Mouse (Mus musculus): ENCODE data around the gene Cacna1d. TPM values are rescaled to one million over a fixed set of nuclear protein-coding genes. Genes with fewer than 3 reads are reported as not detected.

The Cacna1d gene
- polyA plus RNA-seq, 1 experiment from 2014 or later: 11.5 TPM

DNA sequence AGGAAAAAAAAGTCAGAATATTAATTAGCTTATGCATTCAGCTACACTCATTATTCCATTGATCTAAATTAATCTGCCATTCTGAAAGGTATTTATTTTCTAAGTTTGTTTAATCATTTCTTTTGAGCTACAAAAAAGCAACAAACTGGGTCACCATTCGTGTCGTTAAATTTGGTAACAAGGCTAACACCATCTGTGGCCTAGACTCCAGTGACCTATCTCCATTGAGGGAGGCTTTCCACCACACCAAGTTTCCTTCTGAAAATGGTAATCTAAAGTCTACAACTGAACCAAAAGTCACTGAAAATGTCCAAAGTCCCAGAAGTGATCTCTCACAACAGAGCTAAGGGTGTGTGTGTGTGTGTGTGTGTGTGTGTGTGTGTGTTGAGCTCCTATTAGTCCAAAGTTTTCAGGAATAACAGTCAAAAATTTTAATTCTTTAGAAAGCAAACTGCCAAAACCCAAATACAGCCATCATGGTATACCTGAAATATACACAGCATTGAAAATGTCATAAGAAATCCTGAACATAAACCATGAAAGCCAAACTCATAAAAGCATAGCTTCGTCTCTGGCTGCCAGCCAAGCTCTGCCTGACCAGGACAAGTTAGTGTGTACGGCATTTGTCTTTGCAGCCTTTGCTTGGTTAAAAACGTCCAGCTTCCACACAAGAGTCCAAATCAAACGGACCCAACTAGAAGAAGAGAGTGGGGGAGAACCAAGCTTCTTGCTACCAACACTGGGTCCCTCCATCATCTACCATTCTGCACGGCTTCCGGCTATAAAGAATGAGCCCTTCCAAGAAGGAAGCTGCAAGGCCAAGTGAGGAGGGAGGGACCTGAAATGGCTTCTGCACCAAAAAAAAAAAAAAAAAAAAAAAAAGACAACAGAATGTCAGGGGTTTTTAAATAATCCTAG is 146.0 kb downstream of the Cacna1d start:
- H3K36me3 ChIP-seq: peaks cover 7% of the 10 kb centered on the region; the same call in 1 of the 2 replicates

DNA sequence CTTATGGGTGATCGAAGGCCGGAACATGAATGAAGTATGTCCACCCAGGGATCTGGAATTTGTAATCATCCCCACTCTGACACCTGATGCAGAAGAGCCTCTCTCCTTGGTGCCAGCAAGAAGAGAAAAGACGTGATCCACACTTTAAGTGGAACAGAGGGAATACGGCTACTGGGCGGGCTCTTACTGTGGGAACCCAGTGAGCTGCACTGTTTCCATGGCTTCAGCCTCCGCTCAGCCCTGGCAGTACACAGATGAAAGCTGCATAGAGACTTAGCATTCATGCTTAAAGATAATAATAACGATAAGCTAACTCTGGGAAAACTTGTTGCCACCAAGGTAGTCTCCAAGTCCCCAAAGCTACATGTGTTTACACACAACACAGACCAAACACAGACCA is 147.5 kb downstream of the Cacna1d start:
- H3K4me1 ChIP-seq: peaks cover 13% of the 10 kb centered on the region
- H3K4me3 ChIP-seq (replicated peaks): no peak overlapping the region
- no peaks in the 10 kb centered on the region for H3K27me3 ChIP-seq (replicated peaks)
- peaks cover 7% of the 10 kb centered on the region; the same call in 1 of the 2 replicates for H3K36me3 ChIP-seq
- no peak overlapping the region for H3K27ac ChIP-seq (replicated peaks)
- WGBS: 78% methylated on average over 7 of the region's 7 CpGs
- H3K9me3 ChIP-seq (replicated peaks): no peaks in the 10 kb centered on the region
- H3K9ac ChIP-seq (replicated peaks): no peak overlapping the region
- H3K4me2 ChIP-seq: no peak overlapping the region
- no peak for ATAC-seq (ENCODE audit: low FRiP score)

More for the DNA sequence above, 146.0 kb downstream of the Cacna1d start:
- H3K4me3 ChIP-seq (replicated peaks): no peak overlapping the region
- 73% methylated on average over 8 of the region's 8 CpGs for WGBS
- H3K9me3 ChIP-seq (replicated peaks): no peaks in the 10 kb centered on the region
- H3K9ac ChIP-seq (replicated peaks): no peak overlapping the region
- H3K27ac ChIP-seq (replicated peaks): no peak overlapping the region
- no peak for ATAC-seq (ENCODE audit: low FRiP score)
- H3K4me2 ChIP-seq: no peak overlapping the region
- H3K4me1 ChIP-seq: peaks cover 13% of the 10 kb centered on the region
- no peaks in the 10 kb centered on the region for H3K27me3 ChIP-seq (replicated peaks)

DNA sequence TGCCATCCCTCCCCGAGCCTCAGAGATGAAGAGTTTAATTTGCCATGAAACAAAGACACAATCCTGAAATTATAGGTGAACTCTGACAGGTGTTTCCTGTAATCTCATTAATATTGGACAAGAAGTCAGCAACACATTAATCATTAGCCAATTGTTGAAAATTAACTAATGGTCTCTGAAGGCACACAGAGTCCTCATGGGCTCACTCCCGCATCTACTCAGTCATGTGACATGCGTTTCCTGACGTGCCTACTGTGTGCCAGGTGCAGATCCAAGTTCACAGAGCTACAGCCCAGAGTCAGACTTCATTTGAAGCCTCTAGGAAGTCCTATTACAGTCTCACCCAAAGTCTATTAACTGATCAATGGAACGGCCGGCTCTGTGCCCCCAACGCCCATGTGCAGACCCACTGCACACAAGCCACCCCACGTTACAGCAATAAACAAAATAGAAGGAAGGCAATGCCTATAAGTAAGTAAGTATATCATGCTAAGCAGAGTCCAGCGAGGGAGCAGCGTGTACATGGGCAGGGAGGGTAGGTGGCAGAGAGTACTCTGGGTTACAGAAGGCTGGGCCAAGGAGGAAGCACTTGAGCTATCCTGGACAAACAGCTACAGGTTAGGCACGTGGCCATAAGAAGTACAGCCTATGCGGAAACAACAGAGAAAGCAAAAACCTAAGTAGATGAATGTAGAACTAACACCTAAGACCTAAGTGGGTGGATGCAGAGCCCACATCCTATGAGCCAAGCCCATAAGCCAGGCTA is 149.2 kb downstream of the Cacna1d start:
- H3K4me2 ChIP-seq: no peak overlapping the region
- WGBS: 84% methylated on average over 12 of the region's 12 CpGs
- no peak for ATAC-seq (ENCODE audit: low FRiP score)
- no peaks in the 10 kb centered on the region for H3K9me3 ChIP-seq (replicated peaks)
- H3K27me3 ChIP-seq (replicated peaks): no peaks in the 10 kb centered on the region
- H3K4me3 ChIP-seq (replicated peaks): no peak overlapping the region
- H3K4me1 ChIP-seq: peaks cover 10% of the 10 kb centered on the region
- H3K36me3 ChIP-seq: 0 out of 2 replicates have a peak, but pooled peaks cover 4% of the 10 kb centered on the region
- H3K9ac ChIP-seq (replicated peaks): no peak overlapping the region
- no peak overlapping the region for H3K27ac ChIP-seq (replicated peaks)

DNA sequence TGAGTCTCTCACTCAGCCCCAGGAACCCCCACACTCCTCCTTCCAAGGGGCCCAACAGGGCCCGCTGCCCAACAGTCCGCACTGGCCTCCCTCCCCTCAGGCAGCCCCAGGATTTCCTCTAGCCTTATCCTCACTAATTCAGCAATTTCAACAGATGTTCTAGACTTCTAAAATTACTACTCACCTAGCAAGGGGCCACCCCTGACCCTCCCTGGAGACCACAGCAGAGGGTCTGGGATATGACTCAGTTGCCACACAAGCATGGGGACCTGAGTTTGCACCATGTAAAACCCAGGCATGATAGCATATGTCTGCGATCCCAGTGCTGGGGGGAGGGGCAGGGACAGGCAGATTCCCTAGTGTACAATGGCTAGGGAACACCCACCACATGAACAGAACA is 151.1 kb downstream of the Cacna1d start:
- no peak for ATAC-seq (ENCODE audit: low FRiP score)
- Histone ChIP-seq H3K36me3 (0 out of 2 replicates have a peak, but pooled peaks cover 4% of the 10 kb centered on the region), H3K9me3 (replicated peaks) (no peaks in the 10 kb centered on the region), H3K4me3 (replicated peaks) (no peak overlapping the region), H3K4me2 (no peak overlapping the region), H3K9ac (replicated peaks) (no peak overlapping the region), H3K27me3 (replicated peaks) (no peaks in the 10 kb centered on the region), H3K4me1 (peaks cover 8% of the 10 kb centered on the region), H3K27ac (replicated peaks) (no peak overlapping the region)
- 68% methylated on average over 3 of the region's 3 CpGs for WGBS

DNA sequence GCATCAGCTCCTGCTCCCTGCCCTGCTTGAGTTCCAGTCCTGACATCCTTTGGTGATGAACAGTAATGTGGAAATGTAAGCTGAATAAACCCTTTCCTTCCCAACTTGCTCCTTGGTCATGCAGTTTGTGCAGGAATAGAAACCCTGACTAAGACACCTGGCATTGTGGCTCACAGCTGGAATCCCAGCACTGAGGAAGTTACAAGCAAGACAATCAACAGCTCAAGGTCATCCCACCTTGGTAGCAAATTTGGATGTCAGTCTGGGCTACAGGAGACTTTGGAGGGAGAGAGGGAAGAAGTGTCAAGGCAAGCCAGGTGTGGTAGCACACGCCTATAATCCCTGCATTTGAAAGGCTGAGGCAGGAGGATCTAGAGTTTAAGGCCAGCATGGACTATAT is 159.4 kb downstream of the Cacna1d start:
- no peaks in the 10 kb centered on the region for H3K9me3 ChIP-seq (replicated peaks)
- H3K27ac ChIP-seq (replicated peaks): no peak overlapping the region
- no peaks in the 10 kb centered on the region for H3K36me3 ChIP-seq
- no peaks in the 10 kb centered on the region for H3K27me3 ChIP-seq (replicated peaks)
- no peak overlapping the region for H3K4me2 ChIP-seq
- 96% methylated on average over 1 of the region's 1 CpGs for whole genome bisulfite sequencing
- no peak for ATAC-seq (ENCODE audit: low FRiP score)
- H3K4me1 ChIP-seq: peaks cover 3% of the 10 kb centered on the region; the same call in 1 of the 2 replicates
- no peak overlapping the region for H3K4me3 ChIP-seq (replicated peaks)
- no peak overlapping the region for H3K9ac ChIP-seq (replicated peaks)

DNA sequence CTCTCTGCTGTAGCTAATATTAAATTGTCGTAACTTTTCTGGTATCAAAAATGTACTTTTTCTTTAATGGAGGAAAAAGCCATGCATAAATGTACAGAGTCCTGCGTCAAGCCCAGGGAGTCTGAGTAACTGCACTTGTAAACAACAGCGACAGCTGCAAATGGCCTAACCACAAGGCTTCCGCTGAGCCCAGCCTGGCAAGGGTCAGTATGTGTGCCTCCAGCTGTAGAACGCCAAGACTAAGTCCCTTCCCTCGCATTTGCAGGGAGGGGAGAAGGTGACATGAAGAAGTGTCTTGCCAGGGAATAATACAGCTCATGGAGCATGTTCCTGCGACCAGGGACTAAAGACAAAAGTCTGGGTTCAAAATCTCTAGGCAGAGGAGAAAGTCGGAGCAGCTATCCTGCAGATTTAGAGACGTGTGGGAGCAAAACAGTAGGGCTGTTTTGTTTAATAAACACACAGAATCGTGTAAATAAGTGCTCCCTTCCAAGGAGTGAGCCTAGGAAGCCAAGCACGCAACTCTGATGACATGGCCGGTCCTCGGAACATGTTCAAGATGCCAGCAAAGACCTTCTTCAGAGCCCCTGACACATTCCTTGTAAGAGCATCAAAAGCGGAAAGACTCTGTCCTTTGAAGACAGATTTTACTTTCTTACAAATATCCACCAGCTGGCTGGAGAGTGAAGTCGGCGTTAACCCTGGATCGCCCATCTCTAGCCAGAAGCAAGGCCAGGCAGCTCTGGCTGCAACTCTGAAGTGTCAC is 160.7 kb downstream of the Cacna1d start:
- Histone ChIP-seq H3K4me3 (replicated peaks) (no peak overlapping the region), H3K27me3 (replicated peaks) (no peaks in the 10 kb centered on the region), H3K9ac (replicated peaks) (no peak overlapping the region), H3K4me1 (no peaks in the 10 kb centered on the region), H3K36me3 (no peaks in the 10 kb centered on the region), H3K4me2 (no peak overlapping the region), H3K9me3 (replicated peaks) (no peaks in the 10 kb centered on the region), H3K27ac (replicated peaks) (no peak overlapping the region)
- WGBS: 86% methylated on average over 17 of the region's 17 CpGs
- ATAC-seq (ENCODE audit: low FRiP score): no peak

DNA sequence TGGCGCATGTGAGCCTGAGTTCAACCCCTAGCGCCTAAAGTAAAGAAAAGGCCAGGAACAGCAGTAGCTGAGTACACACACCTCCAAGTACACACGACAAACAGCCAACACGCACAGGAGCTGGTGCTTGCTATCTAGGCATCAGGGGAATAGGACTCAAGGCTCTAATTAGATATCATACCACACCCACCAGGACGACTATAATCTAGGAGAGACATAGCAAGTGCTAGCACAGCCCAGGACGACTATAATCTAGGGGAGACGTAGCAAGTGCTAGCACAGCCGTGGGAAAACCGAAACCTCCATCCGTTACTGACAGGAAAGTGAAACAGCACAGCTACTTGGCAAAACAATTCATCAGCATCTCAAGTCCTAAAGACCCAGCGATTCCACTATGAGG is 162.1 kb downstream of the Cacna1d start:
- no peaks in the 10 kb centered on the region; the same call in 1 of the 2 replicates for H3K36me3 ChIP-seq
- 78% methylated on average over 11 of the region's 11 CpGs for WGBS
- no peaks in the 10 kb centered on the region for H3K4me1 ChIP-seq
- H3K27me3 ChIP-seq (replicated peaks): no peaks in the 10 kb centered on the region
- ATAC-seq (ENCODE audit: low FRiP score): no peak
- no peaks in the 10 kb centered on the region for H3K9me3 ChIP-seq (replicated peaks)
- no peak overlapping the region for H3K4me2 ChIP-seq
- H3K27ac ChIP-seq (replicated peaks): no peak overlapping the region
- no peak overlapping the region for H3K4me3 ChIP-seq (replicated peaks)
- no peak overlapping the region for H3K9ac ChIP-seq (replicated peaks)

DNA sequence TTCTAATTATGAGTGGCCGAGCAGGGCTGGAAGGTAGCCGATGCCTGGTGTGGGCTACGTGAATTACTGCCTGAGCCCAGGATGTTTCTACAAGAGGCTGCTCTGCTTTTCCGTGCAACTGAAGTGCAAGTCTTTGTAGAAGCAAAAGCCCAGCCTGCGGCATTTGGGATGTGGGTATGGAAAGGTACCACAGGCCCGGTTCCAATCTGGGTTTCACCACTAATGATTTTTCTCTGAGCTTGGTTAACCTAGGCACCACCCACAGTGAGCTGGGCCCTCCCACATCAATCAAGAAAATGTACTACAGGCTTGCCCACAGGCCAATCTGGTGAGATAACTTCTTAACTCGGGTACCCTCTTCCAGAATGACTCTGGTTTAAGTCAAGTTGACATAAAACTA is 163.8 kb downstream of the Cacna1d start:
- Histone ChIP-seq H3K9me3 (replicated peaks) (no peaks in the 10 kb centered on the region), H3K4me2 (no peak overlapping the region), H3K9ac (replicated peaks) (no peak overlapping the region), H3K27ac (replicated peaks) (no peak overlapping the region), H3K27me3 (replicated peaks) (no peaks in the 10 kb centered on the region), H3K4me3 (replicated peaks) (no peak overlapping the region), H3K4me1 (no peaks in the 10 kb centered on the region), H3K36me3 (peaks cover 3% of the 10 kb centered on the region; the same call in 1 of the 2 replicates)
- 73% methylated on average over 7 of the region's 7 CpGs for WGBS
- no peak for ATAC-seq (ENCODE audit: low FRiP score)

DNA sequence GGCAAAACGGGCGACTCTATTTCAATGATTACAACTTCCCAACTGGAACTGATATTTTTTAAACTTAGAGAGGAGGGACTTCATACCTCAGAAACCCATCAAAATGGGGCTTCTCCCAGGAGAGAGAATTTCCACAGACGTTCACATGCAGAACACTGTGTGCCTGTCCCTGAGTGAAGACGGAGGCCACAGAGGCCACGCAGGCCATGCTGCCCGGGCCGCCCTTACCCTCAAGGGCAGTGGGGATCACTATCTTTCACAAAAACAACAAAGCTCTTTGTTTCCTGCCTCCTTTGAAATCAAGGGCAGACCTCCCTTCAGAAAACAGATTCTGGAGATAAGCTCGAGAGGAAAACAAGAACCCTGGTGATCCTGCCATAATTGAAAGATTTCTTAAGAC is 164.2 kb downstream of the Cacna1d start:
- H3K9me3 ChIP-seq (replicated peaks): no peaks in the 10 kb centered on the region
- H3K4me1 ChIP-seq: no peaks in the 10 kb centered on the region
- ATAC-seq (ENCODE audit: low FRiP score): no peak
- H3K9ac ChIP-seq (replicated peaks): no peak overlapping the region
- 63% methylated on average over 8 of the region's 8 CpGs for WGBS
- no peak overlapping the region for H3K27ac ChIP-seq (replicated peaks)
- H3K4me3 ChIP-seq (replicated peaks): no peak overlapping the region
- H3K27me3 ChIP-seq (replicated peaks): no peaks in the 10 kb centered on the region
- peaks cover 3% of the 10 kb centered on the region; the same call in 1 of the 2 replicates for H3K36me3 ChIP-seq
- no peak overlapping the region for H3K4me2 ChIP-seq

DNA sequence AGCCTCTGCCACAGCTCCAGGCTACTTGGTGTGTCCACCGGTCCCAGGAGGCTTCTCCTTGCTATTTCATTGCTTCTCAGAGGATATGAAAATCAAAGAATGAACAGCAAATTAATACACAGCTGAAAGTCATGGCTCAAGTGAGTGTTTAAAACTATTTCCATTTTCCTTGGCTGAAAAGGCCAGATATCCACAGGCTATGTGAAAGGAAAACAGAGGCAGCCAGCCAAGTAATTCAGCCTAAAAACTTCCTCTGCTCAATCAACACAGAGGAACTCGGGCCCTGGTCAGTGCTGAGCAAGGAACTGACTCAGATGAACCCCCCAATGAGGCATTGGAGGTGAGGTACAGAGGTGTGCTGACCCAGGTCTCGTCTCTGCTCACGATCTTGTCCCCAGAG is 165.0 kb downstream of the Cacna1d start:
- 80% methylated on average over 4 of the region's 4 CpGs for WGBS
- Histone ChIP-seq H3K36me3 (peaks cover 3% of the 10 kb centered on the region; the same call in 1 of the 2 replicates), H3K4me3 (replicated peaks) (no peak overlapping the region), H3K9me3 (replicated peaks) (no peaks in the 10 kb centered on the region), H3K4me1 (no peaks in the 10 kb centered on the region), H3K9ac (replicated peaks) (no peak overlapping the region), H3K4me2 (no peak overlapping the region), H3K27me3 (replicated peaks) (no peaks in the 10 kb centered on the region), H3K27ac (replicated peaks) (no peak overlapping the region)
- ATAC-seq (ENCODE audit: low FRiP score): no peak

DNA sequence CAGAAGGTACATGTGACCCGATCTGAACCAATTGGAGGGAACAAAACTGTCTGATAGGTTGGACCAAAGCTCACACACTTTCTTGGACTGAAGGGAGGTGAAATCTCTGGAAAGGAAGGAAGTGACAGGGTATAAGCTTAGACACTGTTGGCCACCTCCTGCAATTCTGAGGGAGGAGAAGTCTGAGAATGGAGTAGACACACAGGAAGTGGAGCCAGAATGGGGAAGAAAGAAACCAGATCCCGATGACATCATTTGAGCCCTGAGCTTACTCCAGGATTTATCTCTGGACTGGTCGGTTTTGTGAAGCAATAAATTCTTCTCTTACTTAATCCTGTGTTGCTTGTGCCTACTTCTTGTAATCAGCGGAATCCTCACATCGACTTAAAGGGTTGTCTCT is 166.3 kb downstream of the Cacna1d start:
- peaks cover 3% of the 10 kb centered on the region; the same call in 1 of the 2 replicates for H3K36me3 ChIP-seq
- no peak for ATAC-seq (ENCODE audit: low FRiP score)
- no peak overlapping the region for H3K4me2 ChIP-seq
- no peak overlapping the region for H3K4me3 ChIP-seq (replicated peaks)
- no peaks in the 10 kb centered on the region for H3K27me3 ChIP-seq (replicated peaks)
- 91% methylated on average over 5 of the region's 5 CpGs for WGBS
- no peak overlapping the region for H3K9ac ChIP-seq (replicated peaks)
- H3K27ac ChIP-seq (replicated peaks): no peak overlapping the region
- no peaks in the 10 kb centered on the region for H3K4me1 ChIP-seq
- H3K9me3 ChIP-seq (replicated peaks): no peaks in the 10 kb centered on the region
